Mouse (Mus musculus) liver, embryonic 12.5 days (tissue): ENCODE data around the gene 1190002N15Rik. TPM values are rescaled to one million over a fixed set of nuclear protein-coding genes. Genes with fewer than 3 reads are reported as not detected.

Experiments
- ATAC-seq: fragments of 200-750 bp; cut with Nextera tagmentation; 2 replicates; pipeline ENCODE4 v1.8.0; 2017; ENCODE audit warnings: moderate number of reproducible peaks, mild to moderate bottlenecking, moderate library complexity
- H3K27ac ChIP-seq: fragments of 300-500 bp; sonication (generic); 2 replicates; pipeline ENCODE4 v1.5.1; 2016; ENCODE audit warnings: mild to moderate bottlenecking
- H3K27me3 ChIP-seq: fragments of 300-500 bp; sonication (generic); replicated peaks from 2 replicates; pipeline ENCODE4 v1.6.1; 2016; ENCODE audit warnings: mild to moderate bottlenecking, moderate library complexity
- H3K36me3 ChIP-seq: fragments of 300-500 bp; sonication (generic); 2 replicates; pipeline ENCODE4 v1.6.1; 2016; ENCODE audit warnings: mild to moderate bottlenecking, moderate library complexity
- H3K4me1 ChIP-seq: fragments of 300-500 bp; sonication (generic); 2 replicates; pipeline ENCODE4 v1.6.1; 2016
- H3K4me2 ChIP-seq: fragments of 300-500 bp; sonication (generic); 2 replicates; pipeline ENCODE4 v1.6.1; 2016; ENCODE audit warnings: mild to moderate bottlenecking, moderate library complexity
- H3K4me3 ChIP-seq: fragments of 300-500 bp; sonication (generic); 2 replicates; pipeline ENCODE4 v1.5.1; 2016; ENCODE audit warnings: mild to moderate bottlenecking, moderate library complexity
- H3K9ac ChIP-seq: fragments of 300-500 bp; sonication (generic); 2 replicates; pipeline ENCODE4 v1.6.1; 2016; ENCODE audit warnings: mild to moderate bottlenecking, moderate library complexity
- H3K9me3 ChIP-seq: fragments of 300-500 bp; sonication (generic); replicated peaks from 2 replicates; pipeline ENCODE4 v1.6.1; 2016; ENCODE audit warnings: mild to moderate bottlenecking, moderate library complexity
- WGBS: fragments of 180-500 bp; shearing (Covaris S2); methylation state at CpG from one replicate; pipeline ENCODE4 v1.1.7; 2016; ENCODE audit not compliant: insufficient replicate concordance; 5-methylcytosine and 5-hydroxymethylcytosine counted together
- polyA plus RNA-seq: library from polyadenylated mRNA; unstranded; fragments of >200 nt; fragmentation: Nextera tagmentation; extraction: Ambion mirVana; gene quantifications from 2 replicates; pipeline ENCODE4 v1.2.1, GENCODE M21; 2016

Gene 1190002N15Rik
- polyA plus RNA-seq, result 13.8 and 14.5 TPM in 2 replicates

DNA sequence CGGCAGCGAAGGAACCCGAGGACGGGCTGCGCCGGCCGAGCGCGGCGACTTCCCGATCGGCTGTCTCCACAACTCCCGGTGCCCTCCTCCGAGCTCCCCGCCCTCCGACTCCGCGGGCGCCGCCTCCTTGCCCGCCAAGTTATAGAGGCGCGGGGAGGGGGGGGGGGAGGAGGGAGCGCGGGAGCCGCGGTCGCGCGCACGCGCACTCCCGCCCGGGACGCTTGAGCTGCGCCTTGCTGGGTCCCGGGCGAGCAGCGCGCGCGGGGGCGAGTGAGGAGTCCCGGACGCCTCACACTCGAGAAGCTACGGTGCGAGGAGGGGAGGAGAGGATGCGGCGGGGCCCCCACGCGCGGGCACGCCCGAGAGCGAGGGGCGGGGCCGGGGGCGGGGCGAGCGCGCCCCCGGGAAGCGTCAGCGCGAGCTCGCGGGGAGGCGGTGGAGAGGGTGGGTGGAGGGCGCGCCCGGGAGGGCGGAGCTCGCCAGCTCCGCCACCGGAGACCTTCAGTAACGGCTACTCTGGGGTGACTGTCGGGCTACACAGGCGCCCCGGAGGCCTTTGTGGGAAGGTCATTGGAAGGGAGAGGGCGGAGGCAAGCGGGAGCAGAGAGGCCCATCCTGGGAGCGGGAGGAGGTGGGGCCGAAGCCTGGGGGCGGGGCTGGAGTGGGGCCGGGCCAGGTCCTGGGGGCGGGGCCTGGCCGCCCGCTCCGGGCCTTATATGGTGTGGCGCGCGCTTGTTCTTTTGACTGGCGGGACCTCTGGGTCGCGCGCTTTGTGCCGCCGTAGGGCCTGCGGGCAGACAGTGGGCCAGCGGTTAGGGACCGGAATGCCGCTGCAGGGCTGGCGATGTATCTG lies at the start of gene 1190002N15Rik:
Gene 1190002N15Rik (minus strand): TSS at position 112 of the 853 bp plus-strand sequence.
- no peaks in the 10 kb centered on the region for H3K27me3 ChIP-seq
- WGBS, result under 1% methylated on average over 46 of the region's 104 CpGs
- peaks cover 59% of the 10 kb centered on the region for H3K4me1 ChIP-seq
- H3K4me2 ChIP-seq, result peak within 1 kb of the TSS; percentile 95
- no peaks in the 10 kb centered on the region for H3K9me3 ChIP-seq
- peak within 1 kb of the TSS; percentile 76 for H3K4me3 ChIP-seq
- peak; percentile 84 for ATAC-seq
- H3K36me3 ChIP-seq, result no peaks in the 10 kb centered on the region
- H3K27ac ChIP-seq, result peak within 1 kb of the TSS; percentile 96
- peak within 1 kb of the TSS; percentile 86 for H3K9ac ChIP-seq

DNA sequence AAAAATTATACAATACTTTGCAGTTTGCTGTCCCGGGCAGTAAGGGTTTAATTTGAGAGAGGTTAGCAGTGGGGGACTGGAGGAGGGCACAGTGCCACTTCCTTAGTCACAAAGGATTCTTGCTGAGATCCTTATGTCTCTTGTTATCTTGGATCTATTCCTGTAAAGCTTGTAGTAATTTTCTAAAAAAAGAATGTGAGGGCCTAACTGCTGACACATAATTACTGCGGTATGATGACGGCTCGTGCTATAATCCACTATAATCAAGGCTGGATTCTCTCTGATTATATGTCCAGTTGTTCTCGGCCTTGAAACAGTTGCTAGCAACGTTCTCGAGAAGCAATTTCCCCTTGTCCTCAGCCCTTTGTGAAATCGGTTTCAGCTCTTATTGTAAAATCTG lies 44.4 kb upstream of the 1190002N15Rik start:
- no peak overlapping the region for H3K4me2 ChIP-seq
- H3K9ac ChIP-seq, result no peak overlapping the region
- no peaks in the 10 kb centered on the region for H3K9me3 ChIP-seq
- 73% methylated on average over 8 of the region's 8 CpGs for WGBS
- no peak for ATAC-seq
- H3K27ac ChIP-seq, result no peak overlapping the region
- no peaks in the 10 kb centered on the region for H3K4me1 ChIP-seq
- no peaks in the 10 kb centered on the region for H3K36me3 ChIP-seq
- H3K27me3 ChIP-seq, result no peaks in the 10 kb centered on the region
- no peak overlapping the region for H3K4me3 ChIP-seq

DNA sequence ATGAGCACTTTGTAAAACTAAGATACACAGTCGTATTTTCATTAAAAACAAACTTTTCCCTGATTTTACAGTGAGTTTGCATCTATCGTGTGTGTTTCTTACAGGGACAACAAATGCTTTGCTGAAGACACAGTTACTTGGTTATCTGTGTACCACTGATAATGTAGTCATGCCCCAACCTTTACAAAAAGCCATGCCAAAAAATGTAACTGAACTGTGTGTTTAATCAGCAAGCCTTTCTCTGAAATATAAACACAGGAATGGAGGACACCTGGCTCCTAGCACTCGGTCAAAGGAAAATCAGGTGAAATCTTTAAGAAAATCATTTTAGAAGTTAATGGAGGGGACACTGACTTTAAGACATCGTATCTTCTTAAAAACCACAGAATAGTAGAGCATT lies 43.8 kb upstream of the 1190002N15Rik start:
- no peaks in the 10 kb centered on the region for H3K27me3 ChIP-seq
- ATAC-seq, result no peak
- H3K4me1 ChIP-seq, result no peaks in the 10 kb centered on the region
- no peaks in the 10 kb centered on the region for H3K9me3 ChIP-seq
- H3K4me3 ChIP-seq, result no peak overlapping the region
- no peak overlapping the region for H3K27ac ChIP-seq
- WGBS, result 61% methylated on average over 4 of the region's 4 CpGs
- H3K36me3 ChIP-seq, result no peaks in the 10 kb centered on the region
- no peak overlapping the region for H3K9ac ChIP-seq
- H3K4me2 ChIP-seq, result no peak overlapping the region

DNA sequence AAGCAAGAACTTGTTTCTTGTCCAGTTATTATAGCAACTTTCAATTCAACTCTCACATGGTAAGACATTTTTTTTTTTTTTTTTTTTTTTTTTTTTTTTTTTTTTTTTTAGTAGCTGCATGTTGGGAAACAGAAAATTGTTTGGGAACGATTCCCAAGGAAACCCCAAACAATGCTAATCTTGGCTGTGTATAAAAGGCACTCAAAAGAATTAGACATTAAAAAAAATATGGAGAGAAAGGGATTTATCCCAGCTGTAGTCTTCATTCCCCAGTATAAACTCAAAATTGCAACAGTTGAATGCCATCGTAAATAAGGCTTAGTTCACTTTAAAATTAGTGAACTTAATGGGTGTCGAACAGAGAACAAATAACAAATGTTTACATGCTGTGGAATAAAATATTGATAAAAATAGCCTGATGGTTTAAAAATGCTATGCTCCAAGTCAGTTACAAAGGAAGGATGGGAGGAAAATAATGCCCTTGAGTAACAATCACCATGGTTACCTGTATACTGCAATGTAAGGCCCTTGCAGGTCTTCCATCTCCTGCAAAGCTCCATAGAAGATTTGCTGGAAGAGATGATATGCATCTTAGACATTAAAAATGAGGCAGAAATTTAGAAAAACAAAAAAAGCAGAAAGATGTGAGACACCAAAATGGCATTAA lies 42.3 kb upstream of the 1190002N15Rik start:
- Histone ChIP-seq H3K4me3 (no peak overlapping the region), H3K4me2 (no peak overlapping the region), H3K9ac (no peak overlapping the region), H3K27me3 (no peaks in the 10 kb centered on the region), H3K4me1 (no peaks in the 10 kb centered on the region), H3K36me3 (no peaks in the 10 kb centered on the region), H3K9me3 (no peaks in the 10 kb centered on the region), H3K27ac (no peak overlapping the region)
- 69% methylated on average over 3 of the region's 3 CpGs for WGBS
- ATAC-seq, result no peak

DNA sequence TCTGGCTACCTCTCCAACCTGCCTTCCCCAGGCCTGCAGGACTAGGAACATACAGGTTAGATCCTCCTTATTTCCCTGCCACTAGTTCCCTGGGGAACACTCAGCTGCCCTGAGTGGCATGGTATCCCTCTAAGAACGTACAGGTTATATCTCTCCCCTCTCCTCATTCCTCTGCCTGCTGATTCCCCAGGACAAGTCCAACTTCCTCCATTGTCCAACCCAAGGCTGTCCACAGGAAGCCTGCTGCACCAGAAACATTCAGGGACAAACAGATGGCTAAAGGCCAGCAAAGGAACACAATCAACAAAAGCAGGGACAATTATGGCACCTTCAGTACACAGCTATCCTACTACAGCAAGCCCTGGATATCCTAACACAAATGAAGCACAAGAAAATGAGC lies 33.9 kb upstream of the 1190002N15Rik start:
- Histone ChIP-seq H3K36me3 (no peaks in the 10 kb centered on the region), H3K27ac (no peak overlapping the region), H3K4me3 (no peak overlapping the region), H3K4me1 (no peaks in the 10 kb centered on the region), H3K4me2 (no peak overlapping the region), H3K9ac (no peak overlapping the region), H3K27me3 (no peaks in the 10 kb centered on the region), H3K9me3 (no peaks in the 10 kb centered on the region)
- WGBS, result 41% methylated on average over 1 of the region's 1 CpGs
- no peak for ATAC-seq

DNA sequence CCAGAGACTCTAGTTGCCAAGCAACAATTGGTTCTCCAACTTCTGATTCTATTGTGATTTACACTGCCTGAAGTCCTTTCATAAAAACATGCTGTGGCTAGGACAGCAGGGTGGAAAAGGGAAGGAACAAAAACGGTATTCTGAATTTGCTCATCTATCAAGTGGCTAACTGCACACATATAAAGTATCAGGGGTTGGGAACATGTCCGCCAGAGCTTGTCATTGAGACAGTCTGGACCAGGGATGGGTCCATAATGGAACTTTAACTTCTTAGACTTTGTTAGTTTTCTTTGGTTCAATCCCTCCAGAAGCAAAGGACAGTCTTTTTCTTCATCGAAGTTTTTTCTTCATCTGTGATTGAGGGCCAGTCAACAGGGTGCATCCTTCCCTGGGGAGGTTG lies 30.5 kb upstream of the 1190002N15Rik start:
- no peaks in the 10 kb centered on the region for H3K27me3 ChIP-seq
- H3K9ac ChIP-seq, result no peak overlapping the region
- 63% methylated on average over 3 of the region's 3 CpGs for WGBS
- no peak overlapping the region for H3K27ac ChIP-seq
- H3K36me3 ChIP-seq, result no peaks in the 10 kb centered on the region
- no peak for ATAC-seq
- no peak overlapping the region for H3K4me3 ChIP-seq
- H3K4me2 ChIP-seq, result no peak overlapping the region
- no peaks in the 10 kb centered on the region for H3K9me3 ChIP-seq
- no peaks in the 10 kb centered on the region for H3K4me1 ChIP-seq

DNA sequence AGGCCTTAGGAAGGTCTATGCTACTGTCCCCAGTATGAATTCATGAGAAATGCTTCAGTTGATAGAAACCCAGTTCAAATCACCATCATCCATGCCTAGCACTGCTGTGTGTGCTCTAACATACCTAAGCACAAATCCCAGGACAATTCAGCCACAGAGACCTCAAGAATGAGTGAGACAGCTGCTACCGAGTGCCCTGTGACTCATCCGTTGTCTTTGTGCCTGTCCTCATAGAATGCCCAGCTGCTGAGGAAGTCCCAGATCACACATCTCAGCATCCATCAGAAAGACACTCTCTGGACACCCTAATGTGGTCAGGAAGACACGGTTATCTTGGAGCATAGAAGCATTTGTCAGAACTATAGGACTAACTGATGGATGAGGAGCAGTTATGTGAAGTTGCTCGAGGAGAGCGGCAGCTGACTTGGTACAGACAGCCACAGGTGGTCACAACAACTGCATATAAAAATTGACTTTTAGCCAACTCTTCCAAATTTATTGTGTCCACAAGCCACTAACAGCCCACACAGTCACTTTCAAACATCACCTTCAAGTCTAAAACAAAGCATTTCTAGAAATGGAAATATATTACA lies 29.9 kb upstream of the 1190002N15Rik start:
- Histone ChIP-seq H3K4me3 (no peak overlapping the region), H3K27me3 (no peaks in the 10 kb centered on the region), H3K9me3 (no peaks in the 10 kb centered on the region), H3K4me1 (no peaks in the 10 kb centered on the region), H3K36me3 (no peaks in the 10 kb centered on the region), H3K9ac (no peak overlapping the region), H3K4me2 (no peak overlapping the region), H3K27ac (no peak overlapping the region)
- ATAC-seq, result no peak
- WGBS, result 50% methylated on average over 5 of the region's 5 CpGs

DNA sequence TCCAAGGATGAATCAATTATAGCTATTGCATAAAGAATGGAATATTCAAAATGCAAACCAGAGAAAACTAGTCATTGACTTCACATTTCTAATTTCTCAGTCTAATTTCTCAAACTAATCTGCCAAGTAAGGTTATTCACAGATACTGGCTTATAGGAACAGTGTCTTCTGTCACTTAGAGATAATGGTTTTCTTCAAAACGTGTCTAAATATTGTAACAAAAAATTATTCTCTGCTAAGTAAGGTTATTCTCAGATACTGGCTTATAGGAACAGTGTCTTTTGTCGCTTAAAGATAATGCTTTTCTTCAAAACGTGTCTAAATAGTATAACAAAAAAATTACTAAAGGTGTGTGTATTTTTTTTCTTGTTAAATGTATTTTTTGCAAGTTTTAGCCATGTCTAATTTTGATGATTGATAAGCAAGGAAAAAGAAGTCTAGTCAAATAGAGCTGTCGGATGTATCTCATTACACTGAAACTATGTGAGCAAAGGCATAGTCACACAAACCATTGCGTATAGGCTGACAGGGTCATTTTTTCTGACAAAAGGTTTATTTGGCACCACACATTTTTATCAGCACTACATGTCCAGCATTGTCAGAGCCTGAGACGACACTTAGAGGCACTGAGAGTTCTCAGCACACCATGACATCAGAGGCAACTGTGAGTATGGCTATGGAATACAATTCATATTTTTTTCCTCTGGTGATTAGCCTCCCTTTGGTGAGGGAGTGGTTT lies 19.1 kb upstream of the 1190002N15Rik start:
- peak overlapping the region; percentile 82 for H3K27ac ChIP-seq
- peak; percentile 68 for ATAC-seq

DNA sequence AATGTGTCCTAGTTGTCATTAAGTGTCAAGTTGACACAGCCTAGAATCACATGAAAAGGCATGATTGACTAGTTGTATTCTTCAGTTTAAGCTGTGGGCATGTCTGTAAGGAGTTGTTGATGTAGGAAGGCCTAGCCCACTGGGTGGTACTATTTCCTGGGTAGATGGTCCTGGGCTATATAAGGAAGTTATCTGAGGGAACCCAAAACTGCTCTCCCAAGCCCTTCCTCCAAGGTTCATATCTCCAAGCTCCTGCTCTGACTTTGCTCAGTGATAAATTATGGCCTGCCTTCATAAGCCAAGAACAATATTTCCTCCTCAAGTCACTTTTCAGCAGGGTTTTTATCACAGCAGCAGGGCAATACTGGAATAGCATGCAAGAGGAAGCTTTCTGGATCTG lies 18.4 kb upstream of the 1190002N15Rik start:
- Histone ChIP-seq H3K4me1 (peaks cover 38% of the 10 kb centered on the region), H3K27ac (peak overlapping the region; percentile 82), H3K4me2 (peak overlapping the region; percentile 40; the same call in 1 of the 2 replicates), H3K36me3 (no peaks in the 10 kb centered on the region), H3K9me3 (no peaks in the 10 kb centered on the region), H3K27me3 (no peaks in the 10 kb centered on the region), H3K9ac (no peak overlapping the region), H3K4me3 (no peak overlapping the region)
- ATAC-seq, result peak; percentile 93

More for the DNA sequence above, 19.1 kb upstream of the 1190002N15Rik start:
- Histone ChIP-seq H3K36me3 (no peaks in the 10 kb centered on the region), H3K4me3 (no peak overlapping the region), H3K9ac (no peak overlapping the region), H3K4me2 (peak overlapping the region; percentile 40; the same call in 1 of the 2 replicates), H3K4me1 (peaks cover 38% of the 10 kb centered on the region), H3K27me3 (no peaks in the 10 kb centered on the region), H3K9me3 (no peaks in the 10 kb centered on the region)
- WGBS, result 37% methylated on average over 6 of the region's 6 CpGs

DNA sequence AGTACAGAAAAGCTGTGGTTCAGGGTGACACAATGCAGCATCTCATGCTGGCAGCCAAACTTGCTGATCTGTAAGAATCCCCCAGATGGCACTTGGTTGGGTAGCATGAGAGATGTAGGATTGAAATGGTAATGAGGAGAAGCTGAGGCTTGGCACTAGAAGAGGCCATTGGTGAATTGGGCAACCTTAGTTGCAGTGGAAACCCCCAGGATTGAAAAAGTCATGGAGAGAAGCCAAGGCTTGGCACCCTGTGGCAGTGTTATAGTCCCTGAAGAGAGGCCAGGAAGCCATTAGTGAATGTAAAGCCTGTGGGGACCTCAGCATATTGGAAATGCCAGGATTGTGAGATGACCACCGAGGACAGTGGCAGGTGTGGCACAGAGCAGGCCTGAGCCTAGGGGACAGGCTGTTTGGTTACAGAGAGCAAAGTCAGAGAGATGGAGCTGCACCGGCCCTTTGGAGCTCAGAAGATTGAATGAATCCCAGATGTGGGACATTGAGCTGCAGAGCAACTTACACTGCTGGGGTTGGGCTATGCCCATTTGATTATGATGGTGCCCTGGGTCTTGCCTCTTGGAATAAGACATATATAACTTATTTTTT lies 12.7 kb upstream of the 1190002N15Rik start:
- 73% methylated on average over 2 of the region's 2 CpGs for WGBS

DNA sequence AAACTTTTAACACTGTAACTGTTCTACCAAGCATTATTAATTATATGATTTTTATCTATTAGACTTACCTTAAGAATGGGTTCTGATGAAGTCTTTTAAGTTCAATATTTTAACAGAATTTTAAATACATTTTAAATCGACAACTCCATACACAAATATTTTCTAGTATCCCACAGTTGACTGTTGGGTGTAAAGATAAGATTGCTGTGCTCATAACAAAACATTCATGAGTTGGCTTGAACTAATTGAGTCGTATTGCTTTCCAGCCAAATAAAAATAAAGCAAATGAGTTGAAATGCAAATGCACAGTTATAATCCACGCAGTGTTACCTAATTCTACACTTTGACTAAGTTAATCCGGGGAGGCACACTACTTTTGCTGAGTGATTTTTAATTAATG lies 6.0 kb upstream of the 1190002N15Rik start:
- Histone ChIP-seq H3K4me3 (no peak overlapping the region), H3K36me3 (no peaks in the 10 kb centered on the region), H3K9me3 (no peaks in the 10 kb centered on the region), H3K27ac (no peak overlapping the region), H3K27me3 (no peaks in the 10 kb centered on the region), H3K9ac (no peak overlapping the region), H3K4me2 (no peak overlapping the region), H3K4me1 (peaks cover 30% of the 10 kb centered on the region)
- ATAC-seq, result no peak
- WGBS, result 70% methylated on average over 4 of the region's 4 CpGs

More for the DNA sequence above, 12.7 kb upstream of the 1190002N15Rik start:
- no peak for ATAC-seq
- no peaks in the 10 kb centered on the region for H3K27me3 ChIP-seq
- H3K27ac ChIP-seq, result no peak overlapping the region
- H3K4me2 ChIP-seq, result no peak overlapping the region
- H3K9me3 ChIP-seq, result no peaks in the 10 kb centered on the region
- no peak overlapping the region for H3K4me3 ChIP-seq
- H3K36me3 ChIP-seq, result no peaks in the 10 kb centered on the region
- no peak overlapping the region for H3K9ac ChIP-seq
- H3K4me1 ChIP-seq, result peaks cover 6% of the 10 kb centered on the region
